Mouse (Mus musculus) adrenal gland, adult 8-10 months (tissue): Measurements from ENCODE around the gene Olfr1417. TPM values are rescaled to one million over a fixed set of nuclear protein-coding genes. Genes with fewer than 3 reads are reported as not detected.

ENCODE experiments used
- DNase-seq: peaks from one replicate; pipeline ENCODE4 v3.0.0; 2022
- total RNA-seq, 4 experiments: library from RNA; stranded (reverse); gene quantifications; 2 replicates each; pipeline ENCODE4 v1.2.4; 2022

Gene Olfr1417
- total RNA-seq, 4 experiments from 2014 or later, result not detected

DNA sequence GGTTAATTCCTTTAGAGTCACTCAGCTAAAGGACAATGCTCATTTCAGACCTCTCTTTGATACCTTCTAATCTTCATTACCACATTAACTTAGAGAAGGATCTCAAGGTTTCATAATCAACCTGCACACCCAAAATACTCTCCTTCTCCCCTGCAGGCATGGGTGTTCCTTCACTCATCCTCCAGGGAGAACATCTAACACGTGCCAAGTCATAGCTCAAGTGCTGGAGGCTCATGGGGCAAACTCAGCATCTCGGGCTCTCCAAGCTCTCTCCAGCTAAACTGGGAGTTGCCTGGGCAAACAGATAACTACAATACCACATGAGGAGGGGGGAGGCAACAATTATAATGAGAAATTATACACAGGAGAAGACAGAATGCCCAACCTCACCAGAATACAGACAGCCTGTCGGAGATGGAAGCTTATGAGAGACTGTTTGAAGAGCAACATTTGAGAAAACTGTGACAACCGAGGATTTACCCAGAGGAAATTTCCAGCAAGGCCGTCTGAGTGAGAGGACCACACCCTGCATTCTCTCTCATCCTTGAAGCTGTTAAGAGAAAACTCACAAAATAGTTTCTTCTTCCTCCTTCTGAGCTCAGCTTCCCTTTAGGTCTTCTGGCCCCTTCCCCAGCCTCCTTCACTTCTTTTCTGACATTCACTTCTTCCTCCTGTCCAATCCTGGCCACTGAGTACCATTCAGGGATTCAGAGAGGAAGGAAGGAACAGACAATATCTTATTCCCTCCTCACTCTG lies 28.8 kb downstream of the Olfr1417 start:
- no peak for DNase-seq

DNA sequence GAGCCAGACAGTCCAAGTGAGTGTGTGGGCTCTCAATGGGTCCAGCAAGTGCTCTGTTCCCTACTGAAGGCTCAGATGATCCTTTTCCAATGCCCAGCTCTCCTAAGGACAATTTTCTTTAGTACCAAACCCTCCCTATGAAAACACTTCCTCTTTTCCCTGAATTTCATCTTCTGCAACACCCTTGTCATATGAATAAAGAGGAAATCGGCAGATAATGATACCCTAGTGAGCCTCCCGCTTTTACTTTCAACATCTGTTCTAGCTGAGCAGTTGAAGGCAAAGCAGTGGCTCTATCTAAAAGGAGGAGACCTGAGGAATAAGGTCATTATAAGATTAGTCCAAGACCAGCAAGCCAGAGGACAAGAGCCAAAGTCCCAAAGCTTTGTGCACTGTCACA lies 30.6 kb downstream of the Olfr1417 start:
- DNase-seq, result no peak

DNA sequence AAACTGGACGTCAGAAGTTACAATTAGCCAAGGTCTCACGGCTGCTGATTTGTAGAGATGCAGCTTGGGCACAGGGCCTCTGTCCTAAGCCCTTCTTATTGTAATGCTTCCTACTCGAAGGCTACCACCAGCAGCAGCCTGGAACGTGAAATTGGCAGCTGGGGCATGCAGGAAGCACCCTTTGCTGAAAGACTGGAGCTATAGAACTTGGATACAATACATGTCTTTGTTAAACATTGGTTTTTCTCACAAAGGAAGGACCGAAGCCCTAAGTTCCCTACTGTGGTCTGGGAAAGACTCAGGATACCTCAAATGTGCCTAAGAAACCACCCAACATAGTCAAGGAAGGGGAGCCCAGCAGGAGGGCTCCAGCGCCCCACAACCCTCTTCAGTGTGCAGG lies 31.2 kb downstream of the Olfr1417 start:
- no peak for DNase-seq

DNA sequence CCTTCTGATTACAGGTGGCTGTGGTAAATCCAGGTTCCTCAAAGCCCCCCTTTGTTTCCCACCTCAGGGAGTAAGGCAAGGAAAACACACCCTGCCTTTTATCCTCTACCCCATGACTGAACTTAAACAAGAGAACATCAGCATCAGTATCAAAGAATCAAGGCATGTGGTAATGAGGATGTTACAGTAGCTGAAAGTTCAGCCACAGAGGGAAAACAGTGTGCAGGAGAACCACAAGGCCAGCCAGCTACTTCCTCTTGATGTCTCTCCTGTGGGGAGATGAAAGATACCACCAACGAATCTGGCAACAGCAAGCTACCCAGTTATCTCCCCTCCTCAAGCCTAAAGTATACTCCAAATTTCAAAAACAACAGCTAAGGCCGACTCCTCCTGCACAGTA lies 31.8 kb downstream of the Olfr1417 start:
- DNase-seq, result no peak

DNA sequence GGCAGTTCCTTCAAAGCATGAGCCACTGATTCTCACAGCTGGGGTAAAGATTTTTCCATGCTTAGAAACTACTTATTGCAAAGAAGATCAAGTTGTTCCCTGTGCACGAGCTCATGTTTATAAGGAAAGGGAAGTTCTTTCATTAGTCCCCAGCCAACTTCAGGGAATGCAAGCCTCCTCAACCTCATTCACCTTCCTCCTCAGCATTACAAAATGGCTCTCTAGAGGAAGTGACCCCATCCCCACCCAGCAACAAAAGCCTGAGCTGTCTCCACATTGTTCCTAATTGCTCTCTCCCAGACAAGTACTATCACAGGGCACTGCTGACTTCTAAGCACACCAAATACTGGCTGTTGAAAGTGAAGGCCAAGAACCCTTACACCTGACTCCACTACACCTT lies 34.6 kb downstream of the Olfr1417 start:
- no peak for DNase-seq

DNA sequence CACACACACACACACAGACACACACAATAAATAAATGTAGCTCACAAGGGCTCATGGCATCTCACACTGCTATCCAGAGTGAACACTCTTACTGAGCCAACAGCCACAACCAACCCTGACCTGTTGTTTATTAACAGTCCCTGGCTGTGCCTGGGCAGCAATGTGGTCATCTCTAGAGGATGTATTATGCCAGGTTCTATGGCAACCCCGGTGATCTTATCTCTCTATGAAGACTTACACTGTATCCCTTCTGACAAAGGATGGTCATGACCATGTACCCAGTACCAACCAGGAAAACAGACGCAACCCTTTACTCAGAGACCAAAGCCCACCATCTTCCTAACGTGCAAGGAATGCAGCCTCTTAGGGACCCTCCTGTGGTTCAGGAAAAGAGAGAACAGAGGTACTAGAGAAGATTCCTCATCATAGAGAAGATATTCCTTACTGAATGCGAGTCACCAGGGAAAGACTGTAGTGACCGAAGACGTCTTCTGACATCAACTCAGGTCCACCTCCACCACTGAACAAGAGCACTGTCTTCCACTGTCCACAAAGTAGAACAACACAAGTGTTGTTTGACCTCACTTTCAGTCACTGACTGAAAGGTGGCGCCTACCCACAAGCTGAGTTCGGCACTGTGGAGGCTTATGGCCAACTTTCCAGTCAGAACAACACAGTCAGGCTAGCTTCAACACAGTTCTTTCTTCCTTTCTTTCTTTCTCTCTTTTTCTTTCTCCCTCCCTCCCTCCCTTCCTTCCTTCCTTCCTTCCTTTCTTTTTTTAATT lies 38.3 kb downstream of the Olfr1417 start:
- no peak for DNase-seq

DNA sequence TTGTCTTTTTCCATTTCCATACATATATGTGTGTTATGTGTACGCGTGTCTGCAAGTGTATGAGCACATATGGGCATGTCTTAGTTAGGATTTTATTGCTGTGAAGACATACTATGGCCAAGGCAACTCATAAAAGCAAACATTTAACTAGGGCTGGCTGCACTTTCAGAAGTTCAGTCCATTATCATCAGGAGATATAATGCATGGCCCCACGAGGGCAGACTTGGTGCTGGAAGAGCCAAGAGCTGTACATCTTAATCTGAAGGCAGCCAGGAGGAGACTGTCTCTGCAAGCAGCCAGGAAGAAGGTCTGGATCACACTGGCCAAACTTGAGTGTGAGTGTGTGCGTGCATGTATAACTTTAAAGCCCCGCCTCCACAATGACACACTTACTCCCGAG lies 44.6 kb downstream of the Olfr1417 start:
- no peak for DNase-seq

DNA sequence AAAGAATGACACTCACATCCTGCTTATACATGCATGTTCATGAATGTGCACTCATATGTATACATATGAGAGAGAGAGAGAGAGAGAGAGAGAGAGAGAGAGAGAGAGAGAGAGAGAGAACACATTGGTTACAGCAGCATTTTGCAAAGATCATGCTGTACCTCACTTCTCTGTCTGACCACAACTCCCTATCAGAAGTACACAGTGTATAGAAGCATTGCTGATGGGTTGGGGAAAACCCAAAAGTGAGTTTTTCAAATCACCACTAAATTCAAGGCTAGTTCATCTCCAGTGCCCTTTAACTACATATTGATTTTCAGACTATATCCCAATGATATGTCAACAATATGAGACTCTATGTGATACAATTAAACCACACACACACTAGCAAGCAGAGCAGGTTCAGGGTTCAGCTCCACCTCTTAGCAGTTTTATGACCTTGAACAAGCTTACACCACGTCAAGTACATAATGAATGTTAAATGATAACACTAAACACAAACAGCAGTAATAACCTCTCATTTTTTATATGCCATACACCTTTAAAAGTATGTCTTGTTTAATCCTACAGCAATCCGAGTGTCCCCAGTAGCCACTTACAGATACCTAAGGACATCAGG lies 45.2 kb downstream of the Olfr1417 start:
- DNase-seq, result no peak

DNA sequence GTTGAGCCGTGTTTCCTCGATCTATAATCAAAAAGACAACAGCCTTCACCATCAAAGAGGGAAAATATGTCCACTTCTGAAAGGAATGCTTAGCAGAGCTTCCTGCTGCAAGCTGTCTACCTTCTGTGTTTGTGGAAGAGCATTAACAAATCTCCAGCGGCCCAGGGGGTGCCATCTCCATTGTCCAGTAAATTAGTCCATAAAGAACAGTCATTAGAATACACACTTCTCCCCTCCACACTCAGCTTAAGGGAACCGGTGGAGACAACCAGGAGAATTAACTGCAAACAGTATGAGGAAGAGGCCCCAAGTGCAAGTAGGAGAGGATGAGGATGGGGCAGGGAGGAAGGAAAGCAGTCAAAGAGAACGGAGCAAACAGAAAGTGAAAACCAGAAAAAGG lies 47.2 kb downstream of the Olfr1417 start:
- DNase-seq, result no peak

DNA sequence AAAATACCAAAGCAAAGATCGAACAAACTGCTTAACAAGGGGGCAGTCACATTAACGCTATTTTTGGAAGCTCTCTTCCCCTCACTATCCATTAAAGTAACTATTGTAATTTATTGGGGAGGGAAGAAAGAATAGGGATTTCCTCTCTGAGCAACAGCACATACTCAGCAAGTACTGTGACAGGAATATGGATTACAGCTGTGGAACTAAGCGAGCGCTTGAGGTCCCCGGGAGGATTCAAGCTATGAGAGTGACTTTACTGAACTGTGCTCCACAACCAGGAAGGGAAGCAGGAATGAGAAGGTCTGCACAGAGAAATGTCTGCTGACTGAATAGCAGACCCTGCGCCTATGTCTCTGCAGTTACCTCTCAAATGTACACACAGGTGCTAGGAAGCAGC lies 50.1 kb downstream of the Olfr1417 start:
- DNase-seq, result no peak

DNA sequence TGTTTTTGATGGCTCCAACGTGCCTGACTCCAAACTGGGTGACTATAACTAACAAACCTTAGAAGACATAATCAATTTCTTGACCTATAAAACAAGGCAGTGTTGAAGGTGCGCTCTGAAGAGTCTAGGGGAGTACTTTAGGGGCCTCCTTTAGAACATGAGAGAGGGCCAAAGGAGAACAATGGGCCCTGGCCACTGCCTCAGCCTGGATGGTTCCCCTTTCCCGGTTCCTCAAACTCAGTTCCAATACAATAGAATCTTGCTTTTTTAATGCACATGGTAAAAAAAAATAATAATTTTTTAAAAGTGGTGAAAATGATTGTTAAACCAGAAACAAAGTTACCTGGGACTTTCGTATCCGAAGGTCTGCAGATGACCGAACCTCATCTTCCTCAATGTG lies 51.2 kb downstream of the Olfr1417 start:
- no peak for DNase-seq

DNA sequence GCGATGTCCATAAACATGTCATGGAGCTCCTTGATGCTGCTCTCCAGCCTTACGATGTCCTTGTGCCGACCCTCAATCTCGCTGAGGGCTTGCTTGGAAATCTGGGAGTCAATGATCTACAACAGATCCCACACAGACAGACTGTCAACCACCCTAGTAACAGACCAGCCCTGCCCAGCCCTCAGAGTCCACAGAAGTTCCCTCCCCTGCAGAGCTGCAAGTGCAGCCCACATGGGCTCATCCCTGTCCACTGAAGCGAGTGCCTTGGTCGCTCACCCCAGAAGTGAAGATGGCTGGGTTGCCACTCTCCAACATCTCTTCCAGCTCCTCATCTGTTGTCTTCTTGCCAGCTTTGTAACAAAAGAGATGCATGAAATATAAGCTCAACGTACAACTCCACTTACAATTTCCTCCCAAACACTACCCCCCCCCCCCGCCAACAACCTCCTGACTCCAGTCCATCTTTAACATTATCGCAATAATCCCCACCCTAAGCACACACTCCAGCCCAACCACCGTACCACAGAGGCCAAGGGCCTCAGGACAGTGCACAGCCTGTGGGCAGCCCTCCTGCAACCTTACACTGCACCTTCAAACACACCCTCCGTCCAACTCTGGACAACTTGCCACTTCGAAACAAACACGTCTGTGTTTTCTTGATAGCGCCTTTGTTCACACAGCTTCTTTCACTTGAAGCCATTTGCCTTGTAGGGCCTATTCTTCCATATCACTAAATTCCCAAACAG lies 53.4 kb downstream of the Olfr1417 start:
- DNase-seq, result no peak

DNA sequence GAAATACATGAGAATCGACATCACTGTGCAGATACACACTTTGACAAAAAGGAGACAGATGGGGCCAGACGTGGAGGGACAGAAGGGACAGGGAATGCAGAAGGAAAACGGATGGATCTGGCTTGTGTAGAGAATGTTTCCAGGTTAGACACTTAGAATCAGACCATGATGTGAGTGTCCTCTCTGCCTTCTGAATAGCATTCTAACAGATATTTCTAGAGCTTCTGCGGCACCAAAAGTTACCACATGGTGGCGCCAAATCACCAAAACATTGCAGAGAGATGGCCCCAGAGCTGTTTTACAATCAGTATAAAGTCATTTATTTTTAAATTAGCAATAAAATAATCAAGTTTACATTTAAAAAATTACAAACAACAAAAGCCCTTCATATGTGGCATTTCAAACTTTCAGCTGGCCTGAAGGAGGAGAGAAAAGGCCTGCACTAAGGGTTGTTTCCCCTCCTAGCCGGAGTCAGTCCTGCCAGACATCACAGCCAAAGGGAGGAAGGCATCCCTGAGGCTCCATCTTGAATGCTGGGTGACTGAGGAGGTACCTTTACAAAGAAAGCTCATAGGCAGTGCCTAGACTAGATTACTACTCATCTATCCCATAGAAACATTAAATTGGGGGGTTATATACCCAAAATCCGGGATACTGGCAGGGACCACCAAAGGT lies 61.7 kb downstream of the Olfr1417 start:
- no peak for DNase-seq

Other genes starting within 250 kb of the Olfr1417 start
- gene Ms4a6d, start 234.4 kb downstream of the Olfr1417 start, total RNA-seq, result 10 to 100 TPM in 1 of 4 experiments, 1 to 10 TPM in 3; 6.9 to 10.1 (median 8.8) TPM
- gene Ms4a2, start 215.5 kb downstream of the Olfr1417 start, total RNA-seq, result under 1 TPM in 1 of 4 experiments, not detected in 3; 0.52 TPM
- not detected for gene Ms4a3, start 198.4 kb downstream of the Olfr1417 start, total RNA-seq
- gene Oosp2, start 178.7 kb downstream of the Olfr1417 start, total RNA-seq, result under 1 TPM in 1 of 4 experiments, not detected in 3; 0.84 TPM
- gene Oosp1, start 148.1 kb downstream of the Olfr1417 start, total RNA-seq, result 1 to 10 TPM in 2 of 4 experiments, not detected in 2; 5.4 to 5.5 TPM
- gene Oosp3, start 142.2 kb downstream of the Olfr1417 start, total RNA-seq, result not detected
- gene Gif, start 91.7 kb downstream of the Olfr1417 start, total RNA-seq, result not detected
- gene Mrpl16, start 68.8 kb downstream of the Olfr1417 start, total RNA-seq, result 10 to 100 TPM; 68.1 to 71.4 (median 68.8) TPM
- gene Stx3, start 19.8 kb downstream of the Olfr1417 start, total RNA-seq, result 10 to 100 TPM; 10.4 to 18.8 (median 14.2) TPM
- not detected for gene Olfr1418, start 21.8 kb upstream of the Olfr1417 start, total RNA-seq
- not detected for gene Olfr1419, start 35.9 kb upstream of the Olfr1417 start, total RNA-seq
- not detected for gene Olfr1420, start 47.3 kb upstream of the Olfr1417 start, total RNA-seq
- 10 to 100 TPM; 23.1 to 28.0 (median 25.6) TPM for gene Patl1, start 73.2 kb upstream of the Olfr1417 start, total RNA-seq
- gene Osbp, start 126.7 kb upstream of the Olfr1417 start, total RNA-seq, result 100 to 1,000 TPM in 2 of 4 experiments, 10 to 100 TPM in 2; 96.8 to 109 (median 102) TPM
- gene Olfr1423, start 202.1 kb upstream of the Olfr1417 start, total RNA-seq, result not detected
- not detected for gene Olfr1424, start 223.5 kb upstream of the Olfr1417 start, total RNA-seq
- not detected for gene Olfr1425, start 238.5 kb upstream of the Olfr1417 start, total RNA-seq